Mouse (Mus musculus): ENCODE results near the gene Plekhg3. TPM values are rescaled to one million over a fixed set of nuclear protein-coding genes. Genes with fewer than 3 reads are reported as not detected.

Gene Plekhg3
- polyA plus RNA-seq, 1 experiment from 2014 or later: 2.1 TPM

GRCm38 (mm10) chr12:76541879-76542278 is 11.2 kb downstream of the Plekhg3 start:
- peaks cover 4% of the 10 kb centered on the region; the same call in 1 of the 2 replicates for H3K4me1 ChIP-seq (ENCODE audit: insufficient read depth, low read depth, low read length)
- no peak for ATAC-seq
- no peak overlapping the region for H3K27ac ChIP-seq (ENCODE audit: low read length)
- H3K27me3 ChIP-seq (replicated peaks; ENCODE audit: insufficient read depth, low read length): no peaks in the 10 kb centered on the region
- H3K4me3 ChIP-seq (ENCODE audit: low read depth, low read length): no peak overlapping the region
- TF ChIP-seq CTCF (IDR thresholded peaks at IDR 0.05) (no peak), EP300 (IDR thresholded peaks at IDR 0.05) (no peak)
- H3K9ac ChIP-seq (replicated peaks; ENCODE audit: low read depth): no peak overlapping the region
- H3K36me3 ChIP-seq (ENCODE audit: insufficient read depth, low read length): no peaks in the 10 kb centered on the region
- no peak for DNase-seq (ENCODE audit: low spot score)
- H3K9me3 ChIP-seq (ENCODE audit: low read length): no peaks in the 10 kb centered on the region
- WGBS: 56% methylated on average over 6 of the region's 6 CpGs
- H3K4me2 ChIP-seq (replicated peaks; ENCODE audit: low read depth, low read length): no peak overlapping the region

- Histone ChIP-seq H3K9ac (replicated peaks; ENCODE audit: low read depth) (no peak overlapping the region), H3K4me3 (ENCODE audit: low read depth, low read length) (no peak overlapping the region), H3K36me3 (ENCODE audit: insufficient read depth, low read length) (no peaks in the 10 kb centered on the region), H3K4me1 (ENCODE audit: insufficient read depth, low read depth, low read length) (peaks cover 9% of the 10 kb centered on the region; the same call in 1 of the 2 replicates), H3K9me3 (ENCODE audit: low read length) (no peaks in the 10 kb centered on the region), H3K27ac (ENCODE audit: low read length) (no peak overlapping the region), H3K4me2 (replicated peaks; ENCODE audit: low read depth, low read length) (no peak overlapping the region), H3K27me3 (replicated peaks; ENCODE audit: insufficient read depth, low read length) (no peaks in the 10 kb centered on the region)
- DNase-seq (ENCODE audit: low spot score): no peak
- ATAC-seq: no peak
- WGBS: 53% methylated on average over 15 of the region's 15 CpGs
- TF ChIP-seq CTCF (IDR thresholded peaks at IDR 0.05): no peak
- no peak for TF ChIP-seq EP300 (IDR thresholded peaks at IDR 0.05)
Measured at GRCm38 (mm10) chr12:76545786-76546370, 15.2 kb downstream of the Plekhg3 start.

GRCm38 (mm10) chr12:76546383-76547276 is 15.9 kb downstream of the Plekhg3 start:
- 15% methylated on average over 28 of the region's 28 CpGs for WGBS
- DNase-seq (ENCODE audit: low spot score): no peak

GRCm38 (mm10) chr12:76547409-76548081 is 16.9 kb downstream of the Plekhg3 start:
- peak overlapping the region; percentile 67 for H3K27ac ChIP-seq (ENCODE audit: low read length)
- H3K27me3 ChIP-seq (replicated peaks; ENCODE audit: insufficient read depth, low read length): no peaks in the 10 kb centered on the region
- no peak overlapping the region for H3K4me3 ChIP-seq (ENCODE audit: low read depth, low read length)
- no peaks in the 10 kb centered on the region for H3K9me3 ChIP-seq (ENCODE audit: low read length)
- DNase-seq (ENCODE audit: low spot score) (peak; percentile 92), ATAC-seq (peak; percentile 88)
- no peak for TF ChIP-seq CTCF (IDR thresholded peaks at IDR 0.05)
- TF ChIP-seq EP300 (IDR thresholded peaks at IDR 0.05): no peak
- WGBS: 38% methylated on average over 13 of the region's 13 CpGs
- H3K4me2 ChIP-seq (replicated peaks; ENCODE audit: low read depth, low read length): peak overlapping the region; percentile 44
- peaks cover 9% of the 10 kb centered on the region; the same call in 1 of the 2 replicates for H3K4me1 ChIP-seq (ENCODE audit: insufficient read depth, low read depth, low read length)
- no peaks in the 10 kb centered on the region for H3K36me3 ChIP-seq (ENCODE audit: insufficient read depth, low read length)
- H3K9ac ChIP-seq (replicated peaks; ENCODE audit: low read depth): no peak overlapping the region

More at GRCm38 (mm10) chr12:76546383-76547276, 15.9 kb downstream of the Plekhg3 start:
- Histone ChIP-seq H3K27me3 (replicated peaks; ENCODE audit: insufficient read depth, low read length) (no peaks in the 10 kb centered on the region), H3K9ac (replicated peaks; ENCODE audit: low read depth) (no peak overlapping the region), H3K4me2 (replicated peaks; ENCODE audit: low read depth, low read length) (peak overlapping the region; percentile 44), H3K4me3 (ENCODE audit: low read depth, low read length) (no peak overlapping the region), H3K36me3 (ENCODE audit: insufficient read depth, low read length) (no peaks in the 10 kb centered on the region), H3K27ac (ENCODE audit: low read length) (peak overlapping the region; percentile 67), H3K9me3 (ENCODE audit: low read length) (no peaks in the 10 kb centered on the region), H3K4me1 (ENCODE audit: insufficient read depth, low read depth, low read length) (peaks cover 9% of the 10 kb centered on the region; the same call in 1 of the 2 replicates)
- TF ChIP-seq CTCF (IDR thresholded peaks at IDR 0.05): no peak
- no peak for TF ChIP-seq EP300 (IDR thresholded peaks at IDR 0.05)
- ATAC-seq: peak; percentile 19; the same call in 1 of the 2 replicates

- no peak for TF ChIP-seq EP300 (IDR thresholded peaks at IDR 0.05)
- Histone ChIP-seq H3K27me3 (replicated peaks; ENCODE audit: insufficient read depth, low read length) (no peaks in the 10 kb centered on the region), H3K4me2 (replicated peaks; ENCODE audit: low read depth, low read length) (0 out of 2 replicates have a peak overlapping the region, but pooled peaks have one; percentile 44), H3K36me3 (ENCODE audit: insufficient read depth, low read length) (no peaks in the 10 kb centered on the region), H3K4me1 (ENCODE audit: insufficient read depth, low read depth, low read length) (peaks cover 9% of the 10 kb centered on the region; the same call in 1 of the 2 replicates), H3K4me3 (ENCODE audit: low read depth, low read length) (no peak overlapping the region), H3K9ac (replicated peaks; ENCODE audit: low read depth) (no peak overlapping the region), H3K9me3 (ENCODE audit: low read length) (no peaks in the 10 kb centered on the region), H3K27ac (ENCODE audit: low read length) (peak overlapping the region; percentile 2)
- WGBS: 28% methylated on average over 7 of the region's 7 CpGs
- ATAC-seq: peak; percentile 16; the same call in 1 of the 2 replicates
- no peak for DNase-seq (ENCODE audit: low spot score)
Measured at GRCm38 (mm10) chr12:76548082-76548423, 17.4 kb downstream of the Plekhg3 start.

- H3K27me3 ChIP-seq (replicated peaks; ENCODE audit: insufficient read depth, low read length): no peaks in the 10 kb centered on the region
- no peak overlapping the region for H3K27ac ChIP-seq (ENCODE audit: low read length)
- no peak for DNase-seq (ENCODE audit: low spot score)
- H3K36me3 ChIP-seq (ENCODE audit: insufficient read depth, low read length): no peaks in the 10 kb centered on the region
- TF ChIP-seq EP300 (IDR thresholded peaks at IDR 0.05): no peak
- no peak for TF ChIP-seq CTCF (IDR thresholded peaks at IDR 0.05)
- H3K4me3 ChIP-seq (ENCODE audit: low read depth, low read length): no peak overlapping the region
- no peak for ATAC-seq
- H3K9ac ChIP-seq (replicated peaks; ENCODE audit: low read depth): no peak overlapping the region
- peaks cover 9% of the 10 kb centered on the region; the same call in 1 of the 2 replicates for H3K4me1 ChIP-seq (ENCODE audit: insufficient read depth, low read depth, low read length)
- H3K4me2 ChIP-seq (replicated peaks; ENCODE audit: low read depth, low read length): no peak overlapping the region
- no peaks in the 10 kb centered on the region for H3K9me3 ChIP-seq (ENCODE audit: low read length)
- WGBS: 70% methylated on average over 3 of the region's 3 CpGs
Measured at GRCm38 (mm10) chr12:76549203-76549602, 18.5 kb downstream of the Plekhg3 start.
